Mouse (Mus musculus) liver, postnatal 0 days (tissue): ENCODE data around the gene Hsd17b6.

Experiments
- CTCF ChIP-seq: sonication (generic); IDR thresholded peaks from 2 replicates; pipeline ENCODE4 v1.5.1; 2016; ENCODE audit warnings: antibody characterized with exemption, low read depth
- EP300 ChIP-seq: IDR thresholded peaks from 2 replicates; pipeline ENCODE4 v1.6.1; 2016; ENCODE audit warnings: antibody characterized with exemption, low read depth, mild to moderate bottlenecking

DNA sequence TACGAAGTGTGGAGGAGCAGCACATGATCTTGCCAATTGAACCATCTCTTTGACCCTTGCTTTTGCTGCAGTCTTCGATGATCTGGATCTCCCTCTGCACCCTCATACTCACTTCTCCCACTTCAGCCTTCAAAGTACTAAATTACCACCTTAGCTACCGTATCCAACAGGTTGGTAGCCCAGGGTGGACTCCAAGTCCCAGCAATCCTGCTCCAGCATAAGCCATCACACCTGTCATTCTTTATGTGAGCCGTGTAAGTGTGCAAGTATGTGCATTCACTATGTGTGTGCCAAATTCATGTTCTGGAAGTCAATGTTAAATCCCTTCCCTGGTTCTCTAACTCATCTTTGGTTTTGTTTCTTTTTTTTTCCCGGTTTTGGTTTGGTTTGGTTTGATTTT, 44.2 kb upstream of the Hsd17b6 start:
- no peak for TF ChIP-seq CTCF
- no peak for TF ChIP-seq EP300
